Comparison of ENCODE assay signal across 26 mouse cellular contexts in genomic region chr5:13384714-13385113, GRCm38 (mm10).
DNase-seq lines count a peak whose midpoint lies in the region; ATAC-seq and TF ChIP-seq lines count a peak whose summit lies in the region.
"Had no signal": no experiment of that assay in that cellular context is flagged by ENCODE, and none has a peak within 500 bp of the region (broad histone marks: within the 10 kb centered on the region; RNA-seq: fewer than 3 reads in every experiment).

No protein-coding gene starts in this region.

- 27% methylated on average over 4 of the region's 4 CpGs for WGBS in neural tube, embryonic 11.5 days

- no peaks in the 10 kb centered on the region for H3K36me3 ChIP-seq in neural tube, embryonic 11.5 days (ENCODE audit: control insufficient read depth, insufficient read depth, low read length)
- no peaks in the 10 kb centered on the region for H3K36me3 ChIP-seq in myocyte (ENCODE audit: control insufficient read depth, insufficient read depth)
- H3K36me3 ChIP-seq: embryonic facial prominence, embryonic 10.5 days; forebrain, embryonic 10.5 days; hindbrain, embryonic 12.5 days; kidney, embryonic 15.5 days; limb, embryonic 13.5 days; liver, embryonic 12.5 days; midbrain, embryonic 10.5 days; neural tube, embryonic 13.5 days had no signal

- no peak overlapping the region for H3K4me3 ChIP-seq in neural tube, embryonic 11.5 days (ENCODE audit: low read depth, low read length)
- H3K4me3 ChIP-seq in myocyte, result peak overlapping the region; percentile 4
- H3K4me3 ChIP-seq: embryonic facial prominence, embryonic 10.5 days; forebrain, embryonic 10.5 days; gastrocnemius, adult 2 months; hindbrain, embryonic 12.5 days; kidney, embryonic 15.5 days; limb, embryonic 13.5 days; liver, embryonic 12.5 days; midbrain, embryonic 10.5 days; neural tube, embryonic 13.5 days had no signal

- peak; percentile 41; the same call in 1 of the 2 replicates for ATAC-seq in neural tube, embryonic 11.5 days (ENCODE audit: insufficient read depth, low FRiP score, low TSS enrichment)
- ATAC-seq: forebrain, embryonic 16.5 days; intestine, postnatal 0 days; liver, embryonic 12.5 days; Patski had no signal

- no peaks in the 10 kb centered on the region for H3K79me2 ChIP-seq in myocyte (ENCODE audit: control insufficient read depth, insufficient read depth)

- no peak overlapping the region for H3K9ac ChIP-seq in neural tube, embryonic 11.5 days (ENCODE audit: low read length)
- H3K9ac ChIP-seq: hindbrain, embryonic 12.5 days; kidney, embryonic 15.5 days; limb, embryonic 13.5 days; liver, embryonic 12.5 days; neural tube, embryonic 13.5 days had no signal

- TF ChIP-seq POLR2A in myocyte (IDR thresholded peaks at IDR 0.05; ENCODE audit: insufficient read length, low read depth), result no peak

- no peak overlapping the region for H3ac ChIP-seq in myocyte (ENCODE audit: control insufficient read depth, insufficient read length)

- no peaks in the 10 kb centered on the region for H3K9me3 ChIP-seq in neural tube, embryonic 11.5 days (ENCODE audit: control insufficient read depth, low read length)
- H3K9me3 ChIP-seq: embryonic facial prominence, embryonic 10.5 days; forebrain, embryonic 10.5 days; hindbrain, embryonic 12.5 days; kidney, embryonic 15.5 days; limb, embryonic 13.5 days; liver, embryonic 12.5 days; midbrain, embryonic 10.5 days; neural tube, embryonic 13.5 days had no signal

- no peak overlapping the region for H3K27ac ChIP-seq in neural tube, embryonic 11.5 days (ENCODE audit: low read depth, low read length)
- H3K27ac ChIP-seq: embryonic facial prominence, embryonic 10.5 days; forebrain, embryonic 10.5 days; gastrocnemius, adult 2 months; hindbrain, embryonic 12.5 days; kidney, embryonic 15.5 days; limb, embryonic 13.5 days; liver, embryonic 12.5 days; midbrain, embryonic 10.5 days; neural tube, embryonic 13.5 days had no signal

- no peaks in the 10 kb centered on the region for H3K27me3 ChIP-seq in neural tube, embryonic 11.5 days (ENCODE audit: control insufficient read depth, insufficient read depth, low read length)
- no peaks in the 10 kb centered on the region for H3K27me3 ChIP-seq in myocyte (ENCODE audit: control insufficient read depth, insufficient read depth, insufficient read length)
- H3K27me3 ChIP-seq: hindbrain, embryonic 12.5 days; kidney, embryonic 15.5 days; limb, embryonic 13.5 days; liver, embryonic 12.5 days; neural tube, embryonic 13.5 days; Patski had no signal

- H3K4me2 ChIP-seq in neural tube, embryonic 11.5 days (ENCODE audit: low read depth), result no peak overlapping the region
- peak overlapping the region; percentile 79 for H3K4me2 ChIP-seq in myocyte (ENCODE audit: low read depth)
- H3K4me2 ChIP-seq: hindbrain, embryonic 12.5 days; kidney, embryonic 15.5 days; limb, embryonic 13.5 days; liver, embryonic 12.5 days; neural tube, embryonic 13.5 days had no signal

- 0 out of 2 replicates have a peak, but pooled peaks cover 3% of the 10 kb centered on the region for H3K4me1 ChIP-seq in neural tube, embryonic 11.5 days (ENCODE audit: control insufficient read depth, insufficient read depth, low read length)
- H3K4me1 ChIP-seq: forebrain, embryonic 10.5 days; hindbrain, embryonic 12.5 days; kidney, embryonic 15.5 days; limb, embryonic 13.5 days; liver, embryonic 12.5 days; midbrain, embryonic 10.5 days; neural tube, embryonic 13.5 days had no signal

- DNase-seq in neural tube, embryonic 11.5 days (ENCODE audit: low spot score), result no peak
- no peak for DNase-seq in neural tube, embryonic 10.5 days (ENCODE audit: extremely low spot score, low spot score)
- peak; percentile 61 for DNase-seq in 3T3-L1 (ENCODE audit: low read depth, low spot score)
- peak; percentile 81 for DNase-seq in brain, adult 2 months (ENCODE audit: low read depth, low spot score)
- no peak for DNase-seq in adrenal gland, adult 18-20 months (ENCODE audit: low spot score in 2 of 2)
- no peak for DNase-seq in Muller cell, postnatal 12 days (ENCODE audit: inconsistent ontology term)
- DNase-seq: adrenal gland, adult 8-10 months; cerebellum, adult 9-10 months; gastrocnemius, adult 2 months; kidney, postnatal 36 days; lung, adult 18-20 months; lung, postnatal 10 days; thymus, adult 18-20 months; thymus, postnatal 4 days had no signal

TF ChIP-seq in myocyte, 11 proteins besides CTCF, POLR2A, EP300 and RAD21:
- TF ChIP-seq MYOG (IDR thresholded peaks at IDR 0.05; ENCODE audit: control insufficient read depth in 1 of 3, insufficient read depth in 1 of 3, insufficient read length in 2 of 3, low read depth in 2 of 3), result no peak
- TF ChIP-seq TCF3 (IDR thresholded peaks at IDR 0.05; ENCODE audit: insufficient read length, low read depth), result no peak
- no peak for TF ChIP-seq USF1 (IDR thresholded peaks at IDR 0.05; ENCODE audit: low read depth)
- no peak for TF ChIP-seq POLR2AphosphoS2 (IDR thresholded peaks at IDR 0.05; ENCODE audit: insufficient read length, low read depth)
- peak; percentile 62 for TF ChIP-seq CEBPB (IDR thresholded peaks at IDR 0.05; ENCODE audit: insufficient read depth, poor library complexity, severe bottlenecking)
- TF ChIP-seq SRF (IDR thresholded peaks at IDR 0.05; ENCODE audit: control insufficient read depth, insufficient read length, low read depth), result no peak
- no peak for TF ChIP-seq TCF12 (IDR thresholded peaks at IDR 0.05; ENCODE audit: insufficient read depth, poor library complexity, severe bottlenecking)
- TF ChIP-seq MYOD1 (IDR thresholded peaks at IDR 0.05; ENCODE audit: control insufficient read depth in 1 of 3, insufficient read length in 2 of 3, low read depth in 2 of 3), result peak; percentile 25 to 82 (median 81)
- TF ChIP-seq MAX (IDR thresholded peaks at IDR 0.05; ENCODE audit: low read depth), result peak; percentile 12
- no peak for TF ChIP-seq REST (IDR thresholded peaks at IDR 0.05; ENCODE audit: insufficient read depth, insufficient read length)
- TF ChIP-seq E2F4 (IDR thresholded peaks at IDR 0.05; ENCODE audit: insufficient read depth), result no peak

Comparison
In these comparisons a context has a peak if more than half of its experiments do, and no peak if none do; other contexts are left out.
1. DNase-seq: peak in 3T3-L1 (single experiment) and brain, adult 2 months (single experiment); none in neural tube, embryonic 11.5 days (single experiment), neural tube, embryonic 10.5 days (single experiment), adrenal gland, adult 18-20 months (0 of 2) and Muller cell, postnatal 12 days (single experiment).